ENCODE assay signal across 8 mouse cellular contexts in the genomic region with DNA sequence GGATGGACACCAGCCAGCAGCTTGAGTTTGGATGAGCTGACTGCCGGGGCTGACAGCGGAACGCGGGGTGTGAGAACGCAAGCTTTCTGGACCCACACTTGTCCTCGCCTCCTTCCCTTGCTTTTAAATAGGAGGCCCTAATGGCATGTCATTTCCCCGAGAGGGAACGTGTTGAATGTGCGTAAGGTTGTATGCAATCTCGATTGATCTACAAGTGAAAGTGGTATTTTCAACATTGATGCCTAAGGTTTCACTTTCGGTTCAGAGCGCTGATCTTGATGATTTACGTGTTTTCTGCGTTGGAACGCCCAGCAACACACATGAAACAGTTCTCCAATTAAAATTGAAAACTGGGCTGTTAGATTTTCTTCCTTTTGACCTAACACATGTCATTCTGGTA. TPM values are rescaled to one million over a fixed set of nuclear protein-coding genes. Genes with fewer than 3 reads are reported as not detected.
A peak's percentile ranks its signal among the peaks of the same experiment; 100 is the strongest.
DNase-seq lines count a peak whose midpoint lies in the region; ATAC-seq and TF ChIP-seq lines count a peak whose summit lies in the region.

No protein-coding gene starts in this region.

- peak overlapping the region; percentile 58 for H3K4me2 ChIP-seq in lung, embryonic 15.5 days
- H3K4me2 ChIP-seq in forebrain, postnatal 0 days (ENCODE audit: low read depth): peak overlapping the region; percentile 66
- H3K4me2 ChIP-seq in liver, embryonic 14.5 days (ENCODE audit: low read depth): peak overlapping the region; percentile 73
- H3K4me2 ChIP-seq in stomach, embryonic 14.5 days (replicated peaks; ENCODE audit: low read depth, low read length): peak overlapping the region; percentile 50

- no peaks in the 10 kb centered on the region for H3K27me3 ChIP-seq in lung, embryonic 15.5 days
- no peaks in the 10 kb centered on the region for H3K27me3 ChIP-seq in forebrain, postnatal 0 days (ENCODE audit: insufficient read depth, low read length)
- no peaks in the 10 kb centered on the region for H3K27me3 ChIP-seq in liver, embryonic 14.5 days (ENCODE audit: control insufficient read depth, insufficient read depth, low read length)
- H3K27me3 ChIP-seq in stomach, embryonic 14.5 days (ENCODE audit: control insufficient read depth, insufficient read depth, low read length): no peaks in the 10 kb centered on the region

- DNase-seq in lung, postnatal 4 days: no peak
- peak; percentile 69 for DNase-seq in forebrain, postnatal 0 days
- DNase-seq in liver, embryonic 14.5 days (ENCODE audit: low read depth in 3 of 3, low spot score in 3 of 3): peak; percentile 60 to 72 (median 60)
- DNase-seq in layer of hippocampus, postnatal 25 days (ENCODE audit: extremely low spot score in 1 of 2, low spot score in 1 of 2): no peak
- no peak for DNase-seq in left cerebral cortex, adult 18-20 months (ENCODE audit: low spot score in 2 of 2)

- no peak for TF ChIP-seq EP300 in liver, embryonic 14.5 days (IDR thresholded peaks at IDR 0.05; ENCODE audit: low read depth)

- WGBS in lung, embryonic 15.5 days: under 1% methylated on average over 15 of the region's 15 CpGs
- WGBS in forebrain, postnatal 0 days: 1% methylated on average over 15 of the region's 15 CpGs
- WGBS in liver, embryonic 14.5 days (ENCODE audit: insufficient replicate concordance): under 1% methylated on average over 15 of the region's 15 CpGs
- WGBS in stomach, embryonic 14.5 days: under 1% methylated on average over 15 of the region's 15 CpGs

- peaks cover 21% of the 10 kb centered on the region; the same call in 1 of the 2 replicates for H3K36me3 ChIP-seq in lung, embryonic 15.5 days
- peaks cover 21% of the 10 kb centered on the region for H3K36me3 ChIP-seq in forebrain, postnatal 0 days (ENCODE audit: insufficient read depth)
- H3K36me3 ChIP-seq in liver, embryonic 14.5 days (replicated peaks; ENCODE audit: control insufficient read depth, insufficient read depth, low read depth): peaks cover 8% of the 10 kb centered on the region
- H3K36me3 ChIP-seq in stomach, embryonic 14.5 days (ENCODE audit: control insufficient read depth, insufficient read depth, low read length): peaks cover 15% of the 10 kb centered on the region; the same call in 1 of the 2 replicates

- no peak for TF ChIP-seq CTCF in forebrain, postnatal 0 days (IDR thresholded peaks at IDR 0.05; ENCODE audit: low read depth)
- TF ChIP-seq CTCF in liver, embryonic 14.5 days (IDR thresholded peaks at IDR 0.05; ENCODE audit: low read depth): no peak

- H3K4me1 ChIP-seq in lung, embryonic 15.5 days: peaks cover 22% of the 10 kb centered on the region
- H3K4me1 ChIP-seq in forebrain, postnatal 0 days (ENCODE audit: insufficient read depth): peaks cover 8% of the 10 kb centered on the region; the same call in 1 of the 2 replicates
- peaks cover 5 to 21% of the 10 kb centered on the region in 2 experiments for H3K4me1 ChIP-seq in liver, embryonic 14.5 days (replicated peaks; ENCODE audit: control insufficient read depth in 2 of 2, insufficient read depth in 2 of 2, low read length in 1 of 2)
- H3K4me1 ChIP-seq in stomach, embryonic 14.5 days (ENCODE audit: control insufficient read depth, insufficient read depth, low read length): peaks cover 5% of the 10 kb centered on the region; the same call in 1 of the 2 replicates

- H3K9me3 ChIP-seq in lung, embryonic 15.5 days: no peaks in the 10 kb centered on the region
- no peaks in the 10 kb centered on the region for H3K9me3 ChIP-seq in forebrain, postnatal 0 days (ENCODE audit: low read length)
- no peaks in the 10 kb centered on the region for H3K9me3 ChIP-seq in liver, embryonic 14.5 days (ENCODE audit: control insufficient read depth, low read length)
- H3K9me3 ChIP-seq in stomach, embryonic 14.5 days (ENCODE audit: control insufficient read depth, low read depth, low read length): no peaks in the 10 kb centered on the region

- peak overlapping the region; percentile 93 for H3K4me3 ChIP-seq in lung, embryonic 15.5 days
- H3K4me3 ChIP-seq in forebrain, postnatal 0 days (ENCODE audit: low read depth, low read length): peak overlapping the region; percentile 89
- peak overlapping the region; percentile 99 to 100 for H3K4me3 ChIP-seq in liver, embryonic 14.5 days (ENCODE audit: insufficient read depth in 1 of 2, low read depth in 2 of 2, low read length in 2 of 2)
- H3K4me3 ChIP-seq in stomach, embryonic 14.5 days (ENCODE audit: low read depth, low read length): peak overlapping the region; percentile 76

- H3K27ac ChIP-seq in lung, embryonic 15.5 days: peak overlapping the region; percentile 93
- H3K27ac ChIP-seq in forebrain, postnatal 0 days (ENCODE audit: low read depth, low read length): peak overlapping the region; percentile 98
- H3K27ac ChIP-seq in liver, embryonic 14.5 days: peak overlapping the region; percentile 91
- peak overlapping the region; percentile 70 for H3K27ac ChIP-seq in stomach, embryonic 14.5 days (ENCODE audit: low read length)

- peak overlapping the region; percentile 78 for H3K9ac ChIP-seq in lung, embryonic 15.5 days
- H3K9ac ChIP-seq in forebrain, postnatal 0 days: peak overlapping the region; percentile 91
- peak overlapping the region; percentile 91 for H3K9ac ChIP-seq in liver, embryonic 14.5 days (replicated peaks)
- H3K9ac ChIP-seq in stomach, embryonic 14.5 days (replicated peaks; ENCODE audit: low read depth, low read length): peak overlapping the region; percentile 57

- peak; percentile 6; the same call in 1 of the 2 replicates for ATAC-seq in lung, embryonic 15.5 days (ENCODE audit: borderline replicate concordance, extremely low read depth, low FRiP score, low TSS enrichment)
- peak; percentile 48 for ATAC-seq in activated CD4-positive, CD25-positive, alpha-beta regulatory T cell, adult 4 months
- 0 out of 2 replicates have a peak, but pooled peaks have one; percentile 0 for ATAC-seq in forebrain, postnatal 0 days
- peak; percentile 3; the same call in 1 of the 2 replicates for ATAC-seq in liver, embryonic 14.5 days (ENCODE audit: insufficient read depth)
- no peak for ATAC-seq in stomach, embryonic 14.5 days (ENCODE audit: insufficient number of reproducible peaks, insufficient read depth, low FRiP score, low read depth)

RNA-seq across cellular contexts. Expression of gene Nub1, which starts 0.8 kb away (rescaled TPM):
- 33.5 and 33.9 TPM in 2 replicates for polyA plus RNA-seq in lung, embryonic 15.5 days (2015; fragmentation: Nextera tagmentation; extraction: Ambion mirVana)
- 10 to 100 TPM; 63.9 to 65.7 TPM for polyA plus RNA-seq in activated CD4-positive, CD25-positive, alpha-beta regulatory T cell, adult 4 months (2017; shearing (Covaris generic))
- 88.6 TPM in 2 replicates for total RNA-seq in forebrain, postnatal 0 days (2014; rRNA removed)
- polyA plus RNA-seq in forebrain, postnatal 0 days (2015; fragmentation: Nextera tagmentation; extraction: Ambion mirVana): 59.4 and 61.0 TPM in 2 replicates
- 6.7 and 10.8 TPM in 2 replicates for polyA plus RNA-seq in liver, embryonic 14.5 days (2012; rRNA removed)
- polyA plus RNA-seq in liver, embryonic 14.5 days (2014; fragmentation: Nextera tagmentation; extraction: Ambion mirVana): 10.5 and 11.9 TPM in 2 replicates
- 33.5 and 36.0 TPM in 2 replicates for polyA plus RNA-seq in stomach, embryonic 14.5 days (2014; fragmentation: Nextera tagmentation; extraction: Ambion mirVana)
- total RNA-seq in layer of hippocampus, postnatal 25 days (2021): 10 to 100 TPM; 65.8 to 70.7 TPM
- total RNA-seq in left cerebral cortex, adult 18-20 months (2021): 10 to 100 TPM; 78.7 to 84.1 TPM

RNA-seq across cellular contexts. Expression of gene Wdr86, which starts 44.4 kb away (rescaled TPM):
- polyA plus RNA-seq in lung, embryonic 15.5 days (2015; fragmentation: Nextera tagmentation; extraction: Ambion mirVana): 36.3 and 37.2 TPM in 2 replicates
- under 1 TPM; 0.15 to 0.46 TPM for polyA plus RNA-seq in activated CD4-positive, CD25-positive, alpha-beta regulatory T cell, adult 4 months (2017; shearing (Covaris generic))
- 7.2 and 13.1 TPM in 2 replicates for total RNA-seq in forebrain, postnatal 0 days (2014; rRNA removed)
- 4.4 and 5.5 TPM in 2 replicates for polyA plus RNA-seq in forebrain, postnatal 0 days (2015; fragmentation: Nextera tagmentation; extraction: Ambion mirVana)
- 1.4 TPM in 2 replicates for polyA plus RNA-seq in liver, embryonic 14.5 days (2012; rRNA removed)
- 1.1 and 1.5 TPM in 2 replicates for polyA plus RNA-seq in liver, embryonic 14.5 days (2014; fragmentation: Nextera tagmentation; extraction: Ambion mirVana)
- 18.7 and 21.0 TPM in 2 replicates for polyA plus RNA-seq in stomach, embryonic 14.5 days (2014; fragmentation: Nextera tagmentation; extraction: Ambion mirVana)
- total RNA-seq in layer of hippocampus, postnatal 25 days (2021): 1 to 10 TPM in 1 of 2 experiments, under 1 TPM in 1; 0.79 to 1.3 TPM
- total RNA-seq in left cerebral cortex, adult 18-20 months (2021): 1 to 10 TPM in 1 of 2 experiments, under 1 TPM in 1; 0.56 to 1.0 TPM

Comparison
In these comparisons a context has a peak if more than half of its experiments do, and no peak if none do; other contexts are left out.
1. DNase-seq: peak in forebrain, postnatal 0 days (single experiment) and liver, embryonic 14.5 days (3 of 3); none in lung, postnatal 4 days (0 of 2), layer of hippocampus, postnatal 25 days (0 of 2) and left cerebral cortex, adult 18-20 months (0 of 2).
2. Peak in every context shown above with its lines, with median percentiles within 50 percentile points of each other: H3K27ac ChIP-seq, H3K4me2 ChIP-seq, H3K4me3 ChIP-seq and H3K9ac ChIP-seq.